Mouse (Mus musculus): ENCODE measurements around the gene Cyren. TPM values are rescaled to one million over a fixed set of nuclear protein-coding genes. Genes with fewer than 3 reads are reported as not detected.

Cyren gene
- total RNA-seq (2014; rRNA removed) (2.0 and 3.0 TPM in 2 replicates), polyA plus RNA-seq (2012; rRNA removed) (2.7 and 3.2 TPM in 2 replicates)

DNA sequence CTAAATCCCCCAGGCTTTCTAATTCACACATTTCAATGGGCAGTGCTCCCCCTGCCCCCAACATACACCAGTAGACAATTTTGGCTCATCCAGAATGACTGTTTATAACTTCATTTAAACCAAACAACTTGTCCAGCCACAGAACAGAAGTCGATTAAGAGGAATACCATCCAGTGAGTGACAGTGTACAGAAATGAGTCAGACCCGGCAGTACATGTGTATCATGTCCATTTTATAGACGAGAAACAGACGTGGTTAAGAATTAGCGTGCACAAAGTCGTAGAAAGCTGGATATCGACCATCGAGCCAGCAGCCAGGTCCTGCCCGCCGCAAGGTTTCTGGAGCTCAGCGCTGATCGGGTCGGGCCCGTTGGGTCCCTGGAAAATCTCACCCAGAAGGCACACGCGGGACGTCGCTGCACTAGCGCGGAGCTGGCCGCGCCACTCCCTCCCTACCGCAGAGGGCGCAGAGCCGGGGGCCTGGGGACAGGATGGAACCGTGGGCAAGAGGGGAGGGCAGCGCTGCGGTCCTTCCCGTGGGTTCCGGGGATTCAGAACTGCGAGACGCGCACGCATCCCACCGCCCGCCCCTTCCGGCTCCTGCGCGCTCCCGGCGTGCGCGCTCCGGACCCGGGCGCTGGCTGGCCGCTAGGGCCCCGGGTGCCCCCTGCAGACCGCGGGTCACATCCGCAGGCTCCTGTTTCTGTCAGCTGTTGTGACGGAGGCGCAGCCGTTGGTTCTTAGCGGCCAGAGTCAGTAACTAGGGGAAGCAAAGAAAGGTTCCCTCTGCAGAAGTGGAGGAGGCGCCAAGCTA is at the start of gene Cyren:
TSS of gene Cyren (minus strand) at position 552 of the 813 bp plus-strand sequence.
- Histone ChIP-seq H3K4me3 (ENCODE audit: insufficient read depth, low read depth, low read length) (peak within 1 kb of the TSS; percentile 82), H3K36me3 (ENCODE audit: control insufficient read depth, insufficient read depth, low read length) (no peaks in the 10 kb centered on the region), H3K27me3 (ENCODE audit: control insufficient read depth, insufficient read depth, low read length) (no peaks in the 10 kb centered on the region), H3K4me1 (ENCODE audit: control insufficient read depth, insufficient read depth, low read length) (peaks cover 4% of the 10 kb centered on the region), H3K79me2 (ENCODE audit: control insufficient read depth, insufficient read depth, low read length) (no peaks in the 10 kb centered on the region), H3K9ac (ENCODE audit: low read depth, low read length) (peak within 1 kb of the TSS; percentile 90), H3K27ac (replicated peaks; ENCODE audit: insufficient read depth, low read depth, low read length) (peak within 1 kb of the TSS; percentile 72)
- WGBS: under 1% methylated on average over 54 of the region's 56 CpGs
- peak; percentile 72 for DNase-seq (ENCODE audit: extremely low read depth, low read depth, low spot score)
- TF ChIP-seq CTCF (IDR thresholded peaks at IDR 0.05; ENCODE audit: low read depth, low read length) (peak; percentile 71), POLR2A (IDR thresholded peaks at IDR 0.05; ENCODE audit: extremely low read depth, insufficient read depth, low read length) (peak; percentile 90)

DNA sequence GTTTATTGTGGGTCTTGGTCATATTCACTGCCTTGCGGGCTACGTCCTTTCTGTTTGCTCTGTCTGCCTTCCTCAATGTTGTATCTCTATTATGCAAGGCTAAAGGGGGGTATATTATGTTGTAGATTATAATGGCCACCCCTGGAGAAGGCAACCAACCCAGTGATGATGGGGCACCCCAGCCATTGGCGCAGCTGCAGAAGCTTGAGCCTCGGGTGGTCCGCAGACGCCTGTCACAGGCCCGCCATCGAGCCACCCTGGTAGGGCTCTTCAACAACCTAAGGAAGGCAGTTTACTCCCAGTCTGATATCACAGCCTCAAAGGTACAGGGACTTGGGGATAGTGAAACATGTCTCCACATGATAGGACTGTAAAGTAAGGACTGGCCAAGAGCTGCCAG is 49.7 kb upstream of the Cyren start:
- TF ChIP-seq CTCF (IDR thresholded peaks at IDR 0.05; ENCODE audit: low read depth, low read length) (no peak), POLR2A (IDR thresholded peaks at IDR 0.05; ENCODE audit: extremely low read depth, insufficient read depth, low read length) (no peak)
- WGBS: 92% methylated on average over 8 of the region's 8 CpGs
- DNase-seq (ENCODE audit: extremely low read depth, low read depth, low spot score): no peak
- no peak overlapping the region for H3K4me3 ChIP-seq (ENCODE audit: insufficient read depth, low read depth, low read length)
- H3K79me2 ChIP-seq (ENCODE audit: control insufficient read depth, insufficient read depth, low read length): no peaks in the 10 kb centered on the region
- H3K27ac ChIP-seq (replicated peaks; ENCODE audit: insufficient read depth, low read depth, low read length): no peak overlapping the region
- no peaks in the 10 kb centered on the region for H3K36me3 ChIP-seq (ENCODE audit: control insufficient read depth, insufficient read depth, low read length)
- no peaks in the 10 kb centered on the region for H3K4me1 ChIP-seq (ENCODE audit: control insufficient read depth, insufficient read depth, low read length)
- no peaks in the 10 kb centered on the region for H3K27me3 ChIP-seq (ENCODE audit: control insufficient read depth, insufficient read depth, low read length)
- H3K9ac ChIP-seq (ENCODE audit: low read depth, low read length): no peak overlapping the region

DNA sequence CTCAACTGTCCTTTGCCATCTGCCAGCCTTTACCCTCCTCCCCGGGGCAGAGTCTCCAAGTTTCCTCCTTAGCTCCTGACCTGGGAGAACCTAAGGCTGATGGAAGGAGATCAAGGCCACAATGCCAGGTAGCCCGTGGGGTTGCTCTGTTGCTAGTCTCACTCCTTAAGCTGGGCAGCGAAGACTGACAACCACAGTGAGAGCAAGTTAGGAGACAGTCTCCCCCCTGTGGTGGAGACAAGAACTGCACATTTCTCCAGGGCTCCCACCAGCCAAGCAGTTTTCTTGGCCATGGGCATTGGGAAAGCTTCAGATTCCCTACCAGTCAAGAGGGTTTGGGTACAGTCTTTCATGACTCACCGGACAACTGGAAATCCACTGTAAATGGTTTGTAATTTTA is 49.3 kb upstream of the Cyren start:
- H3K9ac ChIP-seq (ENCODE audit: low read depth, low read length): no peak overlapping the region
- TF ChIP-seq POLR2A (IDR thresholded peaks at IDR 0.05; ENCODE audit: extremely low read depth, insufficient read depth, low read length) (no peak), CTCF (IDR thresholded peaks at IDR 0.05; ENCODE audit: low read depth, low read length) (peak; percentile 82)
- no peak overlapping the region for H3K27ac ChIP-seq (replicated peaks; ENCODE audit: insufficient read depth, low read depth, low read length)
- no peaks in the 10 kb centered on the region for H3K36me3 ChIP-seq (ENCODE audit: control insufficient read depth, insufficient read depth, low read length)
- DNase-seq (ENCODE audit: extremely low read depth, low read depth, low spot score): peak; percentile 34
- no peaks in the 10 kb centered on the region for H3K27me3 ChIP-seq (ENCODE audit: control insufficient read depth, insufficient read depth, low read length)
- H3K4me3 ChIP-seq (ENCODE audit: insufficient read depth, low read depth, low read length): no peak overlapping the region
- 35% methylated on average over 4 of the region's 4 CpGs for whole genome bisulfite sequencing
- no peaks in the 10 kb centered on the region for H3K4me1 ChIP-seq (ENCODE audit: control insufficient read depth, insufficient read depth, low read length)
- H3K79me2 ChIP-seq (ENCODE audit: control insufficient read depth, insufficient read depth, low read length): no peaks in the 10 kb centered on the region

DNA sequence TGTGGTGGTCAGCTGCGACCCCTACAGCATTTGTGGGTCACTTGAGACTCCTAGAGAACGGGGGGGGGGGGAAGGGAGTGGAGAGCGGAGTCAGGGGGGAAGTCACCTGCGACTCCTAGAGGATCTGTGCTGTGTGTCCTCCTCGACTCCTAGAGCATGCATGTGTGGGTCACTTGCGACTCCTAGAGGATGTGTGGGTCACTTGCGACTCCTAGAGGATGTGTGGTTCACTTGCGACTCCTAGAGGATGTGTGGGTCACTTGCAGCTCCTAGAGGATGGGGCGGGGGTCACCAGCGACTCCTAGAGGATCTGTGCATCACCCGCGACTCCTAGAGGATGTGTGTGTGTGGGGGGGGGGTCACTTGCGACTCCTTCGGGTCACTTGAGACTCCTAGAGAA is 44.1 kb upstream of the Cyren start:
- Histone ChIP-seq H3K36me3 (ENCODE audit: control insufficient read depth, insufficient read depth, low read length) (no peaks in the 10 kb centered on the region), H3K4me3 (ENCODE audit: insufficient read depth, low read depth, low read length) (no peak overlapping the region), H3K4me1 (ENCODE audit: control insufficient read depth, insufficient read depth, low read length) (no peaks in the 10 kb centered on the region), H3K79me2 (ENCODE audit: control insufficient read depth, insufficient read depth, low read length) (no peaks in the 10 kb centered on the region), H3K9ac (ENCODE audit: low read depth, low read length) (no peak overlapping the region), H3K27me3 (ENCODE audit: control insufficient read depth, insufficient read depth, low read length) (no peaks in the 10 kb centered on the region), H3K27ac (replicated peaks; ENCODE audit: insufficient read depth, low read depth, low read length) (no peak overlapping the region)
- TF ChIP-seq POLR2A (IDR thresholded peaks at IDR 0.05; ENCODE audit: extremely low read depth, insufficient read depth, low read length) (no peak), CTCF (IDR thresholded peaks at IDR 0.05; ENCODE audit: low read depth, low read length) (peak; percentile 97)
- DNase-seq (ENCODE audit: extremely low read depth, low read depth, low spot score): peak; percentile 76
- WGBS: 49% methylated on average over 14 of the region's 14 CpGs

DNA sequence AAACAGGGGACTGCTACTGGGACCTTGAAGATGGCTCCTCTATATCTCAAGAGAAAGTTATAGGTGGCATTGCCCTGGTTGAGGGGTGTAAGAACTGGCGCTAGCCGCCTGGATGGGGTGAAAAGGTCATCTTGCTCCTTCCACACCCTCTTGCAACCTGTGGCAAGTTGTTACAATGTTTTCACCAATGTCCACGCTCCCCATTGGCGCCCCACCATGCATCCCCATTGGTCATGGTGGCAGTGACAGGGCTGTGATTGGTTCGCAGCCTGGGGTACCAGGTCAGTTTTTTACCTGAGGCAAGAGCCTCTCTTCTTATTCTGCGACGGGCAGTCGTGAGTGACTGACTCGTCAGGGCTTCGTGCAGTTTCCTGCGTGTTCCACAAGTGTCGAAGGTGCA is 42.8 kb upstream of the Cyren start:
- WGBS: 96% methylated on average over 12 of the region's 12 CpGs
- Histone ChIP-seq H3K4me1 (ENCODE audit: control insufficient read depth, insufficient read depth, low read length) (no peaks in the 10 kb centered on the region), H3K4me3 (ENCODE audit: insufficient read depth, low read depth, low read length) (no peak overlapping the region), H3K27ac (replicated peaks; ENCODE audit: insufficient read depth, low read depth, low read length) (no peak overlapping the region), H3K79me2 (ENCODE audit: control insufficient read depth, insufficient read depth, low read length) (no peaks in the 10 kb centered on the region), H3K27me3 (ENCODE audit: control insufficient read depth, insufficient read depth, low read length) (no peaks in the 10 kb centered on the region), H3K36me3 (ENCODE audit: control insufficient read depth, insufficient read depth, low read length) (no peaks in the 10 kb centered on the region), H3K9ac (ENCODE audit: low read depth, low read length) (no peak overlapping the region)
- DNase-seq (ENCODE audit: extremely low read depth, low read depth, low spot score): no peak
- no peak for TF ChIP-seq POLR2A (IDR thresholded peaks at IDR 0.05; ENCODE audit: extremely low read depth, insufficient read depth, low read length)
- no peak for TF ChIP-seq CTCF (IDR thresholded peaks at IDR 0.05; ENCODE audit: low read depth, low read length)

DNA sequence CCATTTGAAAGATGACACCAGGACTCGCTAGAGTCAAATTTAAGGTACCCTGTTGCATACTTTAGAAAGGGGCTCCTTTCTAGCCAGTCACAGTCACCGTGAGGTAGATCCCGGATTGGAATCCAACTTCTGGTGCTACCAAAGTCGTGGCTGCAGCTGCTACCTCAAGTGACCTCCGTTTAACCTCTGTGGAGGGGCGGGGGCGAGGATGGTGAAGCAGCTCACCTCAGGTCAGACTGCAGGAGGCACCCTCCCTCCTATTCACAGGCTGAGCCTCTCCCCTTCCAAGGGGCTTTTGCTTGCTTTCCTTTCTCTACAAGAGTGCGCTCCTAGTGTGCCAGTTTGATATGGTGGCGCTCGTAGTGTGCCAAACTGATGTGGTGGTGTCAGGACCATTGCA is 42.1 kb upstream of the Cyren start, which contains the start of gene Stra8:
TSS of gene Stra8 (plus strand) at position 208 of the 400 bp plus-strand sequence.
- Histone ChIP-seq H3K27me3 (ENCODE audit: control insufficient read depth, insufficient read depth, low read length) (no peaks in the 10 kb centered on the region), H3K36me3 (ENCODE audit: control insufficient read depth, insufficient read depth, low read length) (no peaks in the 10 kb centered on the region), H3K9ac (ENCODE audit: low read depth, low read length) (no peak within 1 kb of the TSS), H3K27ac (replicated peaks; ENCODE audit: insufficient read depth, low read depth, low read length) (no peak within 1 kb of the TSS), H3K79me2 (ENCODE audit: control insufficient read depth, insufficient read depth, low read length) (no peaks in the 10 kb centered on the region), H3K4me1 (ENCODE audit: control insufficient read depth, insufficient read depth, low read length) (no peaks in the 10 kb centered on the region), H3K4me3 (ENCODE audit: insufficient read depth, low read depth, low read length) (no peak within 1 kb of the TSS)
- DNase-seq (ENCODE audit: extremely low read depth, low read depth, low spot score): no peak
- TF ChIP-seq POLR2A (IDR thresholded peaks at IDR 0.05; ENCODE audit: extremely low read depth, insufficient read depth, low read length) (no peak), CTCF (IDR thresholded peaks at IDR 0.05; ENCODE audit: low read depth, low read length) (no peak)
- 74% methylated on average over 10 of the region's 10 CpGs for WGBS

Data from liver, adult 2 months (tissue).